Mouse (Mus musculus) macrophage (primary cell): ENCODE data around the gene Wbp4. TPM values are rescaled to one million over a fixed set of nuclear protein-coding genes. Genes with fewer than 3 reads are reported as not detected.

Source experiments
- H3K27ac ChIP-seq: fragments of 350-480 bp; formaldehyde crosslinking; 2 replicates; pipeline ENCODE4 v1.9.0; 2021
- H3K36me3 ChIP-seq: fragments of 350-480 bp; formaldehyde crosslinking; 2 replicates; pipeline ENCODE4 v1.9.0; 2021; ENCODE audit errors: inconsistent target
- H3K4me3 ChIP-seq: fragments of 350-480 bp; formaldehyde crosslinking; 2 replicates; pipeline ENCODE4 v1.9.0; 2021; ENCODE audit errors: inconsistent target
- H3K79me2 ChIP-seq: fragments of 350-480 bp; formaldehyde crosslinking; 2 replicates; pipeline ENCODE4 v1.9.0; 2021; ENCODE audit errors: inconsistent target
- WGBS: methylation state at CpG from one replicate; pipeline ENCODE4 v1.1.7; 2026; ENCODE audit warnings: inconsistent platforms; ENCODE audit not compliant: missing documents; 5-methylcytosine and 5-hydroxymethylcytosine counted together
- polyA plus RNA-seq: library from polyadenylated mRNA; stranded (reverse); fragments of 250-400 nt; gene quantifications from 3 replicates; pipeline ENCODE4 v1.2.4, GENCODE M21; 2018; ENCODE audit warnings: inconsistent platforms

The Wbp4 gene
- polyA plus RNA-seq, 1 experiment from 2014 or later, result 84.4 TPM

- no peak overlapping the region for H3K27ac ChIP-seq
- 85% methylated on average over 3 of the region's 3 CpGs for WGBS
- H3K79me2 ChIP-seq, result peaks cover 100% of the 10 kb centered on the region
- peaks cover 4% of the 10 kb centered on the region; the same call in 1 of the 2 replicates for H3K36me3 ChIP-seq
- no peak overlapping the region for H3K4me3 ChIP-seq
These were observed 8.9 kb upstream of the Wbp4 start for GRCm38 (mm10) chr14:79490246-79490645.

- WGBS, result 97% methylated on average over 12 of the region's 12 CpGs
- peaks cover 100% of the 10 kb centered on the region for H3K79me2 ChIP-seq
- no peak overlapping the region for H3K27ac ChIP-seq
- peaks cover 4% of the 10 kb centered on the region; the same call in 1 of the 2 replicates for H3K36me3 ChIP-seq
- H3K4me3 ChIP-seq, result no peak overlapping the region
These were observed 7.8 kb upstream of the Wbp4 start for GRCm38 (mm10) chr14:79489150-79489549.

- Histone ChIP-seq H3K4me3 (no peak overlapping the region), H3K79me2 (peaks cover 100% of the 10 kb centered on the region), H3K27ac (no peak overlapping the region), H3K36me3 (peaks cover 4% of the 10 kb centered on the region; the same call in 1 of the 2 replicates)
- WGBS, result 95% methylated on average over 9 of the region's 9 CpGs
These were observed 7.2 kb upstream of the Wbp4 start for GRCm38 (mm10) chr14:79488531-79488930.

GRCm38 (mm10) chr14:79486993-79487731 lies 5.8 kb upstream of the Wbp4 start:
- no peak overlapping the region for H3K27ac ChIP-seq
- H3K36me3 ChIP-seq, result peaks cover 4% of the 10 kb centered on the region; the same call in 1 of the 2 replicates
- no peak overlapping the region; the same call in 1 of the 2 replicates for H3K4me3 ChIP-seq
- 28% methylated on average over 19 of the region's 19 CpGs for WGBS
- peaks cover 100% of the 10 kb centered on the region for H3K79me2 ChIP-seq

DNA sequence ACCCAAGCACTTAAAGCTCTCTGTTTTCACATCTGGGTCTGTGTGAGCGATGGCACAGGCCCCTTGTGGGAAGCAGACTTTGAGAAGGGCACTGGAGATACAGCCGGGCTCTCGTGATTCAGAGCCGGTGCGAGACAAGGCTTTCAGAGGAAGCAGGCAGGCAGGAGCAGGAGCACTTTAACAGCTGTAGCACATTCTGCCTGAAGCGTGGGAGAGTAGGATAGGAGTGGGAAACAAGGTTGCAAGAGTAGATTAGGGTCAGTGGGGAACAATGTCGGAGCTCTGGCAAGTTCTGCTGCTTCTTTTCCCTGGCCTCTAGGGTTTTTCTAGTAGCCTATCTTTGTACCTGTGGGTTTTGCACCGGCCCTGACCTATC lies 5.3 kb upstream of the Wbp4 start:
- H3K4me3 ChIP-seq, result no peak overlapping the region
- H3K27ac ChIP-seq, result no peak overlapping the region
- H3K36me3 ChIP-seq, result peaks cover 4% of the 10 kb centered on the region; the same call in 1 of the 2 replicates
- WGBS, result 64% methylated on average over 8 of the region's 8 CpGs
- H3K79me2 ChIP-seq, result peaks cover 95% of the 10 kb centered on the region

DNA sequence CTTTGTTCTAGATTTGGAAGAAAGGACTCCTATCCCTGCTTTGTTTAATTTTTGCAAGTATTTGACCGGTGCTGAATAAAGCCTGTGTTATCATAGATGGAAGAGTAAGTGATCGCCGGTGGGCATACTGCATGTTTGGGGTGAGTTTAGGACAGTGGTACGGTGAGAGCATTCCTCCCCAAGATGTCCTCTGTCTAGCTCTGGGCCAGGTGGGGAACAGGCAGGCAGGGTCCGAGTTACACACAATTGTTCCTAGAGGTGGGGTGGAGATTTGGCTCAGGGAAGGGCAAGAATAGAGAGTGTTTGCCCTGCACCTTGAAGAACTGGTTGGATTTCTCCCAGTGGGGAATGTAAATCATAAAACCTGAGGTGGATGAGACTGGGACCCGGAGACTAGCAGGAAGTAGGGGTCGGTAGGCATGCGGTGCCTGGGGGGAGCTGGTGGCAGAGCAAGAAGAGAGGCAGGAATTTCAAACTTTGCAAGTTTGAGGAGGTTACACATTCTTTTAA lies 2.3 kb upstream of the Wbp4 start:
- no peaks in the 10 kb centered on the region for H3K36me3 ChIP-seq
- peak overlapping the region; percentile 55; the same call in 1 of the 2 replicates for H3K4me3 ChIP-seq
- H3K27ac ChIP-seq, result 0 out of 2 replicates have a peak overlapping the region, but pooled peaks have one; percentile 79
- 83% methylated on average over 8 of the region's 8 CpGs for WGBS
- H3K79me2 ChIP-seq, result peaks cover 84% of the 10 kb centered on the region

DNA sequence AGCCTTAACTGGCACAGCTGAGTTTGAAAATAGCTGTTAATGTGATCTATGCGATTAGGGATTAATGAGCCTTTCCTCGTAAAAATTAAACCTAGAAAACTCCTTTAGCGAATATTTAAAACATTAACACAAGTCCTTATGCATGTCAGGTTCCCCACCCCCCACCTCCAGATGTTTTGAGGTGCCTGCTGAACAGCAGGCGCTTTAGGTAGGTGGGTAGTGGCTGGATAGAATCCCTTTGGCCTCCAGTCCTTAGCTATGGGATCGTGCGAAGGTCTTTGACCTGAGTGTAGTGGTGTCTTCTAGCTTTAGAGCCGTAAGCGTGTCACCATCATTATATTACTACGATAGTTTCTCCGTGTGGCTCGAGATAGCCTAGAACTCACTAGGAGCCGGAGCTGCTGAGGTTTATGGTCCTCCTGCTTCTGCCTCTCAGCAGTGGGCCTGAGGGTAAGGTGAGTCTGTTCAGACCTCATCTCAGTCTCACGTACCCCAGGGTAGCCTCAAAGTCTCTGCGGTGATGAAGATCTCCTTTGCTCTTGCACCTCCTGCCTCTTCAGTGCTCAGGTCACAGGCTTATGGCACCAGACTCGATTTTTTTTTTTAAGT lies 1.5 kb upstream of the Wbp4 start:
- peak overlapping the region; percentile 79 for H3K27ac ChIP-seq
- H3K79me2 ChIP-seq, result peaks cover 84% of the 10 kb centered on the region
- 49% methylated on average over 15 of the region's 15 CpGs for WGBS
- H3K4me3 ChIP-seq, result peak overlapping the region; percentile 55
- H3K36me3 ChIP-seq, result no peaks in the 10 kb centered on the region

GRCm38 (mm10) chr14:79482251-79482661 lies 936 bp upstream of the Wbp4 start:
- Histone ChIP-seq H3K27ac (peak overlapping the region; percentile 79), H3K4me3 (peak overlapping the region; percentile 55), H3K36me3 (no peaks in the 10 kb centered on the region), H3K79me2 (peaks cover 84% of the 10 kb centered on the region)
- WGBS, result 0% methylated on average over 11 of the region's 11 CpGs

GRCm38 (mm10) chr14:79480624-79481338 lies 539 bp downstream of the Wbp4 start, which contains the start of gene Elf1:
Elf1 (plus strand) TSS chr14:79481194.
- Histone ChIP-seq H3K79me2 (peaks cover 78% of the 10 kb centered on the region), H3K36me3 (peaks cover 6% of the 10 kb centered on the region; the same call in 1 of the 2 replicates), H3K4me3 (peak within 1 kb of the TSS; percentile 63), H3K27ac (peak within 1 kb of the TSS; percentile 79)
- 1% methylated on average over 90 of the region's 96 CpGs for WGBS

- peaks cover 57% of the 10 kb centered on the region for H3K36me3 ChIP-seq
- H3K4me3 ChIP-seq, result no peak overlapping the region
- 90% methylated on average over 2 of the region's 2 CpGs for whole genome bisulfite sequencing
- H3K79me2 ChIP-seq, result peaks cover 28% of the 10 kb centered on the region
- no peak overlapping the region for H3K27ac ChIP-seq
These were observed 7.9 kb downstream of the Wbp4 start for GRCm38 (mm10) chr14:79473384-79473783.

- H3K79me2 ChIP-seq, result no peaks in the 10 kb centered on the region
- no peak overlapping the region for H3K27ac ChIP-seq
- H3K4me3 ChIP-seq, result no peak overlapping the region
- WGBS, result 21% methylated on average over 3 of the region's 3 CpGs
- H3K36me3 ChIP-seq, result peaks cover 68% of the 10 kb centered on the region
These were observed 13.7 kb downstream of the Wbp4 start for GRCm38 (mm10) chr14:79467621-79468020.

GRCm38 (mm10) chr14:79465623-79466022 lies 15.7 kb downstream of the Wbp4 start:
- 91% methylated on average over 1 of the region's 1 CpGs for WGBS
- Histone ChIP-seq H3K36me3 (peaks cover 54% of the 10 kb centered on the region), H3K79me2 (no peaks in the 10 kb centered on the region)

DNA sequence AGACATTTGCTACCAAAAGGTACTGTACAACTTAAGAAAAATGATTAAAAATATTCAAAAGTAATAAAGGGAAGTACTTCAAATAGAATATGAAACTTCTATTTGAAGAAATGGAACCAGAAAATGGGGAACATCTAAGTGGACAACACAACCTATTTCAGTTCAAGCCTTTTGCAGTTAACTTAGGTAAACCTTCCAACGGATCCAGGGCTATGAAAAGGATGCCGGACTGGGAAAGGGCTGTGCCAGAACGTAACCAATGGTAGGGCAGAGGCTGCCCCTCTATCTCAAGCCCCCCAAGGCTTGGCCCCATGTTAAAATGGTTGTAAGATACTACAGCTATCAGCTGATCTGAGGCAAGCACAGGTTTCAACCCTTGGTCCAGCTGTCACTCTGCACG lies 20.3 kb downstream of the Wbp4 start:
- no peak overlapping the region for H3K4me3 ChIP-seq
- H3K27ac ChIP-seq, result no peak overlapping the region
- H3K36me3 ChIP-seq, result peaks cover 27% of the 10 kb centered on the region; the same call in 1 of the 2 replicates
- H3K79me2 ChIP-seq, result no peaks in the 10 kb centered on the region
- 43% methylated on average over 4 of the region's 4 CpGs for WGBS

More at GRCm38 (mm10) chr14:79465623-79466022, 15.7 kb downstream of the Wbp4 start:
- Histone ChIP-seq H3K27ac (no peak overlapping the region), H3K4me3 (no peak overlapping the region)

DNA sequence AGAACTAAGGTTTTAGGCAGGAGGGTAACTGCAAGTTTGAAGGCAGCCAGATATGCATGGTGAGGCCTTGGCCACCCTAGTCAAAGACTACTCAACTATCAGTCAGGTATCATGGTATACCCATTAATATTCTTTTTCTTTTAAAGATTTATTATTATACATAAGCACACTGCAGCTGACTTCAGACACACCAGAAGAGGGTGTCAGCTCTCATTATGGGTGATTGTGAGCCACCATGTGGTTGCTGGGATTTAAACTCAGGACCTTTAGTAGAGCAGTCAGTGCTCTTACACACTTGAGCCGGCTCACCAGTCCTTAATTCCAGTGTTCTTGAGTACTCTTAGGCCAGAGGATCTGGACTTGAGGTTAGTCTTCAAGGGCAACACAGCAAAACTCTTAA lies 20.9 kb downstream of the Wbp4 start:
- WGBS, result 60% methylated on average over 1 of the region's 1 CpGs
- Histone ChIP-seq H3K36me3 (peaks cover 26% of the 10 kb centered on the region; the same call in 1 of the 2 replicates), H3K79me2 (no peaks in the 10 kb centered on the region), H3K27ac (no peak overlapping the region), H3K4me3 (no peak overlapping the region)
